Mouse (Mus musculus) kidney, adult 2 months (tissue): ENCODE measurements around the gene Gk2.

ENCODE experiments used
- CTCF ChIP-seq: fragments of 200-500 bp; conservative IDR thresholded peaks from 2 replicates; pipeline ENCODE4 v1.5.1; 2011; ENCODE audit warnings: low read depth, mild to moderate bottlenecking, control low read depth, low read length, moderate library complexity, mixed read lengths; ENCODE audit not compliant: insufficient read depth, insufficient read length
- POLR2A ChIP-seq: fragments of 200-500 bp; IDR thresholded peaks from one replicate; pipeline ENCODE4 v1.6.1; 2011; ENCODE audit warnings: low read depth, low read length, control low read depth

DNA sequence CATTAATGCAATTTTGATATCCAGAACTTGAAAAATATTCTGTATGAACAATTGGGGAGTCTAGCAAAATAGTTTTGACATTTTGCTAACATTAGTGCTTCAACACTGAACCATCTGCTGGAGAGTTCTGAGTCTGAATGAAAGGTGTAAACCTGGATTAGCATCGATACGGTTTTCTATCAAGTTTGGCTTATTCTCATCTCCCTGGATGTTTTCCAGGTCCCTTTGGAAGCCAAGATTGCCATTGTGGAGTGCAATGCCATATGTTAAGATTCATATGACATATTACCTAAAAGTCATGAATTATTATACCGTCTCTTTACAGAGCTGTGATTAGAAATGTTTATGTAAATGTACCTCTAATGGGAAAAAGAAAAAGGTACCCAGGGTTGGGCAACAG is 43.1 kb downstream of the Gk2 start:
- TF ChIP-seq POLR2A = no peak
- TF ChIP-seq CTCF = no peak
